Mouse (Mus musculus): ENCODE measurements around the gene Wiz.
A peak's percentile ranks its signal among the peaks of the same experiment; 100 is the strongest.

The Wiz gene

GRCm38 (mm10) chr17:32349851-32350381, 39.3 kb downstream of the Wiz start:
- no peak for DNase-seq (ENCODE audit: low spot score in 2 of 2)

GRCm38 (mm10) chr17:32349037-32349732, 40.1 kb downstream of the Wiz start:
- DNase-seq (ENCODE audit: low spot score in 2 of 2): peak in 1 of 2 experiments; percentile 37

GRCm38 (mm10) chr17:32348406-32348805, 40.8 kb downstream of the Wiz start:
- DNase-seq (ENCODE audit: low spot score in 2 of 2): no peak

GRCm38 (mm10) chr17:32341102-32341501, 48.1 kb downstream of the Wiz start:
- DNase-seq (ENCODE audit: low spot score in 2 of 2): no peak

GRCm38 (mm10) chr17:32340110-32340509, 49.1 kb downstream of the Wiz start:
- no peak for DNase-seq (ENCODE audit: low spot score in 2 of 2)

- no peak for DNase-seq (ENCODE audit: low spot score in 2 of 2)
Measured at GRCm38 (mm10) chr17:32335869-32336268, 53.4 kb downstream of the Wiz start.

GRCm38 (mm10) chr17:32334921-32335320, 54.3 kb downstream of the Wiz start:
- DNase-seq (ENCODE audit: low spot score in 2 of 2): no peak

GRCm38 (mm10) chr17:32333675-32334303, 55.5 kb downstream of the Wiz start:
- no peak for DNase-seq (ENCODE audit: low spot score in 2 of 2)

GRCm38 (mm10) chr17:32327501-32327900, 61.7 kb downstream of the Wiz start:
- DNase-seq (ENCODE audit: low spot score in 2 of 2): no peak

GRCm38 (mm10) chr17:32322809-32323208, 66.4 kb downstream of the Wiz start:
- DNase-seq (ENCODE audit: low spot score in 2 of 2): no peak

- no peak for DNase-seq (ENCODE audit: low spot score in 2 of 2)
Measured at GRCm38 (mm10) chr17:32321836-32322235, 67.4 kb downstream of the Wiz start.

- no peak for DNase-seq (ENCODE audit: low spot score in 2 of 2)
Measured at GRCm38 (mm10) chr17:32321390-32321734, 67.9 kb downstream of the Wiz start.

- DNase-seq (ENCODE audit: low spot score in 2 of 2): peak; percentile 88 to 96
Measured at GRCm38 (mm10) chr17:32320597-32321389, 68.4 kb downstream of the Wiz start, which contains the start of gene Akap8. TSS of gene Akap8 (minus strand) at chr17:32321238.

- no peak for DNase-seq (ENCODE audit: low spot score in 2 of 2)
Measured at GRCm38 (mm10) chr17:32319950-32320349, 69.3 kb downstream of the Wiz start.

- no peak for DNase-seq (ENCODE audit: low spot score in 2 of 2)
Measured at GRCm38 (mm10) chr17:32317708-32318107, 71.5 kb downstream of the Wiz start.

GRCm38 (mm10) chr17:32317032-32317431, 72.2 kb downstream of the Wiz start:
- no peak for DNase-seq (ENCODE audit: low spot score in 2 of 2)

GRCm38 (mm10) chr17:32315560-32315959, 73.7 kb downstream of the Wiz start:
- no peak for DNase-seq (ENCODE audit: low spot score in 2 of 2)

GRCm38 (mm10) chr17:32313892-32314291, 75.3 kb downstream of the Wiz start:
- no peak for DNase-seq (ENCODE audit: low spot score in 2 of 2)

GRCm38 (mm10) chr17:32312801-32313200, 76.4 kb downstream of the Wiz start:
- DNase-seq (ENCODE audit: low spot score in 2 of 2): no peak

GRCm38 (mm10) chr17:32307963-32308362, 81.3 kb downstream of the Wiz start:
- no peak for DNase-seq (ENCODE audit: low spot score in 2 of 2)
